In the genomic region with DNA sequence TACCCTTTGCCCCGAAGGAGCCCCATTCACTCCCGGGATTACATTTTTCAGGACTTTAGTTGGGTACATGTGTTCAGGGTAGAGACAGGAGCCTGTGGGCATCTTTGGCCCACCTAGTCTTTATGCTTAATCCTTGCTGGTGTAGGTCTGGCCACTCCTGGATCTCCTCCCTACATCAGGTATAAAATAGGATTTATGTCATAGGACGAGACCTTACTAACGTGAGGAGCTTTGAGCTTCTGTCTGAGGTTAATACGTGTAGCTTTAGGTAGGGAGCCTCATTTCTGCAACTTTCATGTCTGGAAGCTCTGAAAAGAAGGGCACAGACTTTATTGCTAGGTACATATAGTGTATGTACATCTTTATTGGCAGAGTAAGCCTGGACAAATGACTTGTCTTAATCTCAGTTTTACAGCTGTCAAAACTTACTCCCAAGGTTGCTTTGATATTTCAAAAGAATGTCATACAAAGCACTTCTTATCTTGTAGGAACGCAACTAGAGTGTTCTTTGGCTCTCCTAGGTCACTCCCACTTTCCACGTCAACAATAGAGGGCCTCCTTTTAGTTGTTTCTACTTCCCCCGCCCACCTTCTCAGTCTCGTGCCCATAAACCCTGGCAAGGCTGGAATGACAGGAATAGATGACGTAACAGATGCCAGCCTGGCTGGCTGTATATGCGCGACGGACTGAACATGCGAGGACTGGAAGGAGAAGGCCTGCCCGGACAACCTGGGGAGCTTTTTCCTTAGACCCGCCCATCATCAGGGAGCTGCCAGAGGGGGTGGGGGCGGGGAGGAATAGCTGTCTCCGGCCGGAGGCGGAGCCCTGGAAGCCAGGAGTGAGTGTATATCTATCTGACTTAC, we compare ENCODE assay signal across 8 mouse cellular contexts. TPM values are rescaled to one million over a fixed set of nuclear protein-coding genes. Genes with fewer than 3 reads are reported as not detected.
DNase-seq lines count a peak whose midpoint lies in the region; ATAC-seq and TF ChIP-seq lines count a peak whose summit lies in the region.

No protein-coding gene starts in this region.

- H3K4me3 ChIP-seq in cerebellum, adult 2 months (replicated peaks; ENCODE audit: insufficient read depth, low read depth, low read length): peak overlapping the region; percentile 88
- peak overlapping the region; percentile 95 for H3K4me3 ChIP-seq in forebrain, postnatal 0 days (ENCODE audit: low read depth, low read length)
- H3K4me3 ChIP-seq in hindbrain, embryonic 10.5 days: peak overlapping the region; percentile 90
- H3K4me3 ChIP-seq in lung, embryonic 14.5 days (ENCODE audit: low read depth, low read length): peak overlapping the region; percentile 91
- peak overlapping the region; percentile 60 for H3K4me3 ChIP-seq in olfactory bulb, adult 2 months (ENCODE audit: insufficient read depth, low read depth, low read length)

- H3K4me2 ChIP-seq in forebrain, postnatal 0 days (ENCODE audit: low read depth): peak overlapping the region; percentile 73
- H3K4me2 ChIP-seq in lung, embryonic 14.5 days: peak overlapping the region; percentile 86

- DNase-seq in MEL-GATA-1-ER (ENCODE audit: extremely low read depth, low read depth): peak; percentile 96
- DNase-seq in cerebellum, adult 2 months: peak; percentile 49 to 57
- peak; percentile 68 for DNase-seq in forebrain, postnatal 0 days
- peak; percentile 58 for DNase-seq in hindbrain, embryonic 10.5 days (ENCODE audit: low spot score)
- DNase-seq in layer of hippocampus, adult 8-10 months (ENCODE audit: low spot score in 2 of 2): peak; percentile 41 to 50
- DNase-seq in lung, embryonic 14.5 days: peak; percentile 88
- peak; percentile 39 for DNase-seq in thymus, postnatal 14 days

- H3K9me3 ChIP-seq in forebrain, postnatal 0 days (ENCODE audit: low read length): no peaks in the 10 kb centered on the region
- no peaks in the 10 kb centered on the region for H3K9me3 ChIP-seq in hindbrain, embryonic 10.5 days
- H3K9me3 ChIP-seq in lung, embryonic 14.5 days (ENCODE audit: low read depth, low read length): no peaks in the 10 kb centered on the region

- no peaks in the 10 kb centered on the region for H3K27me3 ChIP-seq in cerebellum, adult 2 months (ENCODE audit: control insufficient read depth, insufficient read depth, low read length)
- H3K27me3 ChIP-seq in forebrain, postnatal 0 days (ENCODE audit: insufficient read depth, low read length): no peaks in the 10 kb centered on the region
- peaks cover 11% of the 10 kb centered on the region; the same call in 1 of the 2 replicates for H3K27me3 ChIP-seq in hindbrain, embryonic 10.5 days (ENCODE audit: insufficient read depth, poor library complexity, severe bottlenecking)
- H3K27me3 ChIP-seq in lung, embryonic 14.5 days (ENCODE audit: insufficient read depth, low read length): peaks cover 6% of the 10 kb centered on the region

- no peak for TF ChIP-seq CTCF in cerebellum, adult 2 months (IDR thresholded peaks at IDR 0.05; ENCODE audit: borderline replicate concordance, insufficient read depth, low read depth, low read length)
- TF ChIP-seq CTCF in forebrain, postnatal 0 days (IDR thresholded peaks at IDR 0.05; ENCODE audit: low read depth): no peak
- no peak for TF ChIP-seq CTCF in lung, embryonic 14.5 days (IDR thresholded peaks at IDR 0.05; ENCODE audit: low read depth)
- TF ChIP-seq CTCF in olfactory bulb, adult 2 months (IDR thresholded peaks at IDR 0.05; ENCODE audit: insufficient read depth, low read depth, low read length): no peak

- H3K27ac ChIP-seq in cerebellum, adult 2 months (ENCODE audit: insufficient read depth, low read length): no peak overlapping the region; the same call in 1 of the 2 replicates
- H3K27ac ChIP-seq in forebrain, postnatal 0 days (ENCODE audit: low read depth, low read length): peak overlapping the region; percentile 52
- peak overlapping the region; percentile 93 for H3K27ac ChIP-seq in hindbrain, embryonic 10.5 days
- H3K27ac ChIP-seq in lung, embryonic 14.5 days (ENCODE audit: low read depth): peak overlapping the region; percentile 89
- no peak overlapping the region for H3K27ac ChIP-seq in olfactory bulb, adult 2 months (ENCODE audit: insufficient read depth, low read depth, low read length)

- peak overlapping the region; percentile 91 for H3K9ac ChIP-seq in forebrain, postnatal 0 days
- H3K9ac ChIP-seq in lung, embryonic 14.5 days: peak overlapping the region; percentile 51

- peak; percentile 14; the same call in 1 of the 2 replicates for ATAC-seq in forebrain, postnatal 0 days
- ATAC-seq in lung, embryonic 14.5 days (ENCODE audit: insufficient read depth): peak; percentile 72

- H3K36me3 ChIP-seq in forebrain, postnatal 0 days (ENCODE audit: insufficient read depth): peaks cover 7% of the 10 kb centered on the region
- H3K36me3 ChIP-seq in hindbrain, embryonic 10.5 days: peaks cover 14% of the 10 kb centered on the region
- H3K36me3 ChIP-seq in lung, embryonic 14.5 days (ENCODE audit: insufficient read depth): peaks cover 11% of the 10 kb centered on the region

- WGBS in cerebellum, adult 2 months: 16% methylated on average over 20 of the region's 20 CpGs
- WGBS in forebrain, postnatal 0 days: 4% methylated on average over 20 of the region's 20 CpGs
- WGBS in hindbrain, embryonic 10.5 days: 6% methylated on average over 20 of the region's 20 CpGs
- WGBS in lung, embryonic 14.5 days: 3% methylated on average over 20 of the region's 20 CpGs
- 13% methylated on average over 20 of the region's 20 CpGs for WGBS in olfactory bulb, adult 2 months

- TF ChIP-seq POLR2A in cerebellum, adult 2 months (IDR thresholded peaks at IDR 0.05; ENCODE audit: borderline replicate concordance, insufficient read depth, low read length): no peak
- TF ChIP-seq POLR2A in olfactory bulb, adult 2 months (IDR thresholded peaks at IDR 0.05; ENCODE audit: insufficient read depth, low read depth, low read length): no peak

- H3K4me1 ChIP-seq in cerebellum, adult 2 months (ENCODE audit: control insufficient read depth, insufficient read depth, low read length): peaks cover 19% of the 10 kb centered on the region
- H3K4me1 ChIP-seq in forebrain, postnatal 0 days (ENCODE audit: insufficient read depth): peaks cover 23% of the 10 kb centered on the region
- peaks cover 60% of the 10 kb centered on the region for H3K4me1 ChIP-seq in hindbrain, embryonic 10.5 days (replicated peaks)
- peaks cover 9% of the 10 kb centered on the region for H3K4me1 ChIP-seq in lung, embryonic 14.5 days (ENCODE audit: insufficient read depth)
- peaks cover 22% of the 10 kb centered on the region for H3K4me1 ChIP-seq in olfactory bulb, adult 2 months (ENCODE audit: control insufficient read depth, insufficient read depth, low read length)

RNA-seq across cellular contexts. Expression of a gene that starts 0.7 kb away (rescaled TPM):
- 64.6 and 66.8 TPM in 2 replicates for polyA plus RNA-seq in cerebellum, adult 2 months (2012; rRNA removed)
- 99.8 and 115 TPM in 2 replicates for total RNA-seq in forebrain, postnatal 0 days (2014; rRNA removed)
- 114 and 119 TPM in 2 replicates for polyA plus RNA-seq in forebrain, postnatal 0 days (2015; fragmentation: Nextera tagmentation; extraction: Ambion mirVana)
- polyA plus RNA-seq in hindbrain, embryonic 10.5 days (2016; fragmentation: Nextera tagmentation; extraction: Ambion mirVana): 59.4 and 66.2 TPM in 2 replicates
- 10 to 100 TPM; 43.4 to 57.6 (median 48.9) TPM for total RNA-seq in layer of hippocampus, adult 8-10 months (2022)
- 6.6 and 6.9 TPM in 2 replicates for polyA plus RNA-seq in lung, embryonic 14.5 days (2014; fragmentation: Nextera tagmentation; extraction: Ambion mirVana)
- not detected in 2 replicates for polyA plus RNA-seq in olfactory bulb, adult 2 months (2012; ENCODE audit: insufficient read depth, insufficient read length, low replicate concordance, missing spikeins)

RNA-seq across cellular contexts. Expression of a gene that starts 10.2 kb away (rescaled TPM):
- 0.41 TPM in 1 of 2 replicates, not detected in the other for polyA plus RNA-seq in cerebellum, adult 2 months (2012; rRNA removed)
- total RNA-seq in forebrain, postnatal 0 days (2014; rRNA removed): not detected in 2 replicates
- not detected in 2 replicates for polyA plus RNA-seq in forebrain, postnatal 0 days (2015; fragmentation: Nextera tagmentation; extraction: Ambion mirVana)
- polyA plus RNA-seq in hindbrain, embryonic 10.5 days (2016; fragmentation: Nextera tagmentation; extraction: Ambion mirVana): not detected in 2 replicates
- not detected for total RNA-seq in layer of hippocampus, adult 8-10 months (2022)
- polyA plus RNA-seq in lung, embryonic 14.5 days (2014; fragmentation: Nextera tagmentation; extraction: Ambion mirVana): not detected in 2 replicates
- polyA plus RNA-seq in olfactory bulb, adult 2 months (2012; ENCODE audit: insufficient read depth, insufficient read length, low replicate concordance, missing spikeins): not detected in 2 replicates

RNA-seq across cellular contexts. Expression of a gene that starts 37.0 kb away (rescaled TPM):
- polyA plus RNA-seq in cerebellum, adult 2 months (2012; rRNA removed): 0.13 and 0.20 TPM in 2 replicates
- not detected in 2 replicates for total RNA-seq in forebrain, postnatal 0 days (2014; rRNA removed)
- polyA plus RNA-seq in forebrain, postnatal 0 days (2015; fragmentation: Nextera tagmentation; extraction: Ambion mirVana): not detected in 2 replicates
- polyA plus RNA-seq in hindbrain, embryonic 10.5 days (2016; fragmentation: Nextera tagmentation; extraction: Ambion mirVana): 0.14 and 0.37 TPM in 2 replicates
- under 1 TPM in 1 of 4 experiments, not detected in 3; 0.75 TPM for total RNA-seq in layer of hippocampus, adult 8-10 months (2022)
- polyA plus RNA-seq in lung, embryonic 14.5 days (2014; fragmentation: Nextera tagmentation; extraction: Ambion mirVana): 0.57 TPM in 1 of 2 replicates, not detected in the other
- polyA plus RNA-seq in olfactory bulb, adult 2 months (2012; ENCODE audit: insufficient read depth, insufficient read length, low replicate concordance, missing spikeins): not detected in 2 replicates

RNA-seq across cellular contexts. Expression of a gene that starts 37.5 kb away (rescaled TPM):
- polyA plus RNA-seq in cerebellum, adult 2 months (2012; rRNA removed): 0.33 and 0.35 TPM in 2 replicates
- 0.29 TPM in 1 of 2 replicates, not detected in the other for total RNA-seq in forebrain, postnatal 0 days (2014; rRNA removed)
- polyA plus RNA-seq in forebrain, postnatal 0 days (2015; fragmentation: Nextera tagmentation; extraction: Ambion mirVana): 0.68 and 0.98 TPM in 2 replicates
- 1.3 and 1.4 TPM in 2 replicates for polyA plus RNA-seq in hindbrain, embryonic 10.5 days (2016; fragmentation: Nextera tagmentation; extraction: Ambion mirVana)
- total RNA-seq in layer of hippocampus, adult 8-10 months (2022): 10 to 100 TPM; 12.1 to 20.0 (median 14.9) TPM
- polyA plus RNA-seq in lung, embryonic 14.5 days (2014; fragmentation: Nextera tagmentation; extraction: Ambion mirVana): 1.2 and 1.4 TPM in 2 replicates
- polyA plus RNA-seq in olfactory bulb, adult 2 months (2012; ENCODE audit: insufficient read depth, insufficient read length, low replicate concordance, missing spikeins): not detected in 2 replicates

RNA-seq across cellular contexts. Expression of a gene that starts 38.2 kb away (rescaled TPM):
- polyA plus RNA-seq in cerebellum, adult 2 months (2012; rRNA removed): not detected in 2 replicates
- not detected in 2 replicates for total RNA-seq in forebrain, postnatal 0 days (2014; rRNA removed)
- not detected in 2 replicates for polyA plus RNA-seq in forebrain, postnatal 0 days (2015; fragmentation: Nextera tagmentation; extraction: Ambion mirVana)
- polyA plus RNA-seq in hindbrain, embryonic 10.5 days (2016; fragmentation: Nextera tagmentation; extraction: Ambion mirVana): not detected in 2 replicates
- total RNA-seq in layer of hippocampus, adult 8-10 months (2022): under 1 TPM in 1 of 4 experiments, not detected in 3; 0.27 TPM
- polyA plus RNA-seq in lung, embryonic 14.5 days (2014; fragmentation: Nextera tagmentation; extraction: Ambion mirVana): not detected in 2 replicates
- not detected in 2 replicates for polyA plus RNA-seq in olfactory bulb, adult 2 months (2012; ENCODE audit: insufficient read depth, insufficient read length, low replicate concordance, missing spikeins)

Comparison
In these comparisons a context has a peak if more than half of its experiments do, and no peak if none do; other contexts are left out.
1. DNase-seq: peak in every context shown above with its lines; median percentile 96 in MEL-GATA-1-ER; 88 in lung, embryonic 14.5 days; 68 in forebrain, postnatal 0 days; 58 in hindbrain, embryonic 10.5 days; 53 in cerebellum, adult 2 months; 46 in layer of hippocampus, adult 8-10 months; 39 in thymus, postnatal 14 days.
2. H3K27ac ChIP-seq: peak in forebrain, postnatal 0 days (single experiment), hindbrain, embryonic 10.5 days (single experiment) and lung, embryonic 14.5 days (single experiment); none in cerebellum, adult 2 months (single experiment) and olfactory bulb, adult 2 months (single experiment).
3. Peak in every context shown above with its lines, with median percentiles within 50 percentile points of each other: H3K4me3 ChIP-seq.